ENCODE assay signal across 19 mouse cellular contexts in the genomic region with DNA sequence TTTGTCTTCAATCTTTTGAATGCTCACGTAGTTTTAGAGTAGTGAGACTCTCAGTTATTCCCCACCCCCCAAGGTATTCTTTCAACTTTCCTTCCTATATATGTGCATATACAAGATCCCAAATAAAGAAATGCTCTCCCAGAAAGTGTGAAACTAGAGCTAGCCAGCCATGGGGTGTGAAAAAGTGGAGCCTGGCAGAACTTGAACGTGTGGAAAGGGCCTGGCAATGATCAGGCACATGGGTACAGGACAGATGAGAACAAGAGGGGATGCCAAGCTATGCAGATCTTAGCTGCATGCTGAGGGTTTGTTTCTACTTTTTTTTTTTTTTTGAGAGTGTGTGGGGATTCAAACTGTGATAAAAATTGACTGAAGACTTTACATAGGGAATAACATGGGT.
DNase-seq lines count a peak whose midpoint lies in the region; TF ChIP-seq lines count a peak whose summit lies in the region.
"Had no signal": no experiment of that assay in that cellular context is flagged by ENCODE, and none has a peak within 500 bp of the region (broad histone marks: within the 10 kb centered on the region; RNA-seq: fewer than 3 reads in every experiment).

No protein-coding gene starts in this region.

- intact Hi-C loops in left cerebral cortex, adult 2 months (cut with DNase I): loop anchor here (1.0 to 10.0 kb wide), 2 partner anchors 35 to 156 kb away; no protein-coding TSS in a partner anchor
- intact Hi-C loops in gastrocnemius, adult 2 months (cut with DNase I): no loop called here

- TF ChIP-seq CTCF in left cerebral cortex, adult 2 months (IDR thresholded peaks at IDR 0.05): no peak
- no peak for TF ChIP-seq CTCF in layer of hippocampus, adult 2 months (conservative IDR thresholded peaks at IDR 0.05)
- no peak for TF ChIP-seq CTCF in gastrocnemius, adult 2 months (IDR thresholded peaks at IDR 0.05)

- no peak overlapping the region for H3K4me3 ChIP-seq in left cerebral cortex, adult 2 months
- H3K4me3 ChIP-seq in layer of hippocampus, adult 2 months: no peak overlapping the region
- no peak overlapping the region for H3K4me3 ChIP-seq in gastrocnemius, adult 2 months
- H3K4me3 ChIP-seq: embryonic facial prominence, embryonic 12.5 days; erythroblast, embryonic 14.5 days; heart, embryonic 13.5 days; limb, embryonic 15.5 days; liver, embryonic 15.5 days; midbrain, embryonic 12.5 days; neural tube, embryonic 12.5 days had no signal

- peak overlapping the region; percentile 52 for H3K27ac ChIP-seq in left cerebral cortex, adult 2 months
- no peak overlapping the region for H3K27ac ChIP-seq in layer of hippocampus, adult 2 months
- no peak overlapping the region for H3K27ac ChIP-seq in gastrocnemius, adult 2 months
- H3K27ac ChIP-seq: embryonic facial prominence, embryonic 12.5 days; heart, embryonic 13.5 days; hindbrain, embryonic 14.5 days; kidney, postnatal 0 days; limb, embryonic 15.5 days; liver, embryonic 15.5 days; macrophage; midbrain, embryonic 12.5 days; neural tube, embryonic 12.5 days had no signal

- DNase-seq in brain, adult 2 months (ENCODE audit: low read depth, low spot score): peak; percentile 85
- peak; percentile 46 for DNase-seq in brain, embryonic 18.5 days (ENCODE audit: low read depth, low spot score)
- no peak for DNase-seq in left cerebral cortex, adult 2 months (ENCODE audit: extremely low spot score in 1 of 2, low spot score in 2 of 2)
- peak; percentile 9 for DNase-seq in right cerebral cortex, postnatal 14 days
- DNase-seq in layer of hippocampus, adult 2 months (ENCODE audit: low spot score in 2 of 2): no peak
- DNase-seq in kidney, adult 18-20 months: no peak
- no peak for DNase-seq in gastrocnemius, adult 2 months
- DNase-seq: cerebellum, adult 9-10 months; heart, adult 18-20 months had no signal

Comparison
In these comparisons a context has a peak if more than half of its experiments do, and no peak if none do; other contexts are left out.
1. DNase-seq: peak in brain, adult 2 months (single experiment), brain, embryonic 18.5 days (single experiment) and right cerebral cortex, postnatal 14 days (single experiment); none in left cerebral cortex, adult 2 months (0 of 2), layer of hippocampus, adult 2 months (0 of 2), kidney, adult 18-20 months (single experiment) and gastrocnemius, adult 2 months (single experiment).